ENCODE assay signal across 8 mouse cellular contexts in genomic region chr12:71040462-71040861, GRCm38 (mm10). TPM values are rescaled to one million over a fixed set of nuclear protein-coding genes. Genes with fewer than 3 reads are reported as not detected.
DNase-seq lines count a peak whose midpoint lies in the region; ATAC-seq lines count a peak whose summit lies in the region.

No protein-coding gene starts in this region.

- no peaks in the 10 kb centered on the region for H3K9me3 ChIP-seq in forebrain, embryonic 12.5 days

- H3K4me2 ChIP-seq in forebrain, embryonic 12.5 days: no peak overlapping the region

- H3K4me1 ChIP-seq in forebrain, embryonic 12.5 days: no peaks in the 10 kb centered on the region

- no peak overlapping the region for H3K9ac ChIP-seq in forebrain, embryonic 12.5 days

- WGBS in forebrain, embryonic 12.5 days: 95% methylated on average over 7 of the region's 7 CpGs

- H3K4me3 ChIP-seq in forebrain, embryonic 12.5 days (replicated peaks): no peak overlapping the region

- H3K27ac ChIP-seq in forebrain, embryonic 12.5 days: no peak overlapping the region

- no peaks in the 10 kb centered on the region for H3K27me3 ChIP-seq in forebrain, embryonic 12.5 days

- peaks cover 57% of the 10 kb centered on the region for H3K36me3 ChIP-seq in forebrain, embryonic 12.5 days (replicated peaks)

- ATAC-seq in forebrain, embryonic 12.5 days (ENCODE audit: low FRiP score): no peak

- peak; percentile 12 for DNase-seq in ovary, postnatal 36 days (ENCODE audit: low spot score)
- no peak for DNase-seq in ovary, adult 18-20 months (ENCODE audit: low spot score)
- DNase-seq in heart, adult 8-10 months (ENCODE audit: low spot score): peak; percentile 83
- peak; percentile 92 for DNase-seq in lung, postnatal 36 days
- DNase-seq in thymus, postnatal 4 days: peak; percentile 56
- DNase-seq in cerebellum, adult 11 months: no peak
- DNase-seq in embryo, embryonic 9.5 days (ENCODE audit: extremely low spot score): no peak

RNA-seq across cellular contexts. Expression of gene Arid4a, which starts 24.7 kb away (rescaled TPM):
- total RNA-seq in heart, adult 8-10 months (2022): 10 to 100 TPM; 11.1 to 15.3 (median 13.1) TPM
- 41.1 and 41.5 TPM in 2 replicates for polyA plus RNA-seq in forebrain, embryonic 12.5 days (2016; fragmentation: Nextera tagmentation; extraction: Ambion mirVana)

Comparison
In these comparisons a context has a peak if more than half of its experiments do, and no peak if none do; other contexts are left out.
1. DNase-seq: peak in ovary, postnatal 36 days (single experiment), heart, adult 8-10 months (single experiment), lung, postnatal 36 days (single experiment) and thymus, postnatal 4 days (single experiment); none in ovary, adult 18-20 months (single experiment), cerebellum, adult 11 months (single experiment) and embryo, embryonic 9.5 days (single experiment).